Mouse (Mus musculus) stomach, postnatal 0 days (tissue): ENCODE measurements around the gene Kcnh8. TPM values are rescaled to one million over a fixed set of nuclear protein-coding genes. Genes with fewer than 3 reads are reported as not detected.

Experiments
- ATAC-seq: fragments of 200-750 bp; cut with Nextera tagmentation; 2 replicates; pipeline ENCODE4 v1.8.0; 2017; ENCODE audit not compliant: low FRiP score, low TSS enrichment
- DNase-seq: peaks from one replicate; pipeline ENCODE4 v3.0.0-alpha.2; 2016; ENCODE audit warnings: low spot score
- H3K27ac ChIP-seq: fragments of 300-500 bp; sonication (generic); replicated peaks from 2 replicates; pipeline ENCODE4 v1.5.1; 2014; ENCODE audit warnings: mild to moderate bottlenecking, control low read depth
- H3K27me3 ChIP-seq: fragments of 300-500 bp; sonication (generic); 2 replicates; pipeline ENCODE4 v1.6.1; 2014; ENCODE audit warnings: low read length; ENCODE audit not compliant: control insufficient read depth, insufficient read depth
- H3K36me3 ChIP-seq: fragments of 300-500 bp; sonication (generic); 2 replicates; pipeline ENCODE4 v1.6.1; 2014; ENCODE audit warnings: low read length, mixed read lengths; ENCODE audit not compliant: control insufficient read depth, insufficient read depth
- H3K4me1 ChIP-seq: fragments of 300-500 bp; sonication (generic); replicated peaks from 2 replicates; pipeline ENCODE4 v1.6.1; 2014; ENCODE audit warnings: antibody characterized with exemption; ENCODE audit not compliant: control insufficient read depth, insufficient read depth
- H3K4me2 ChIP-seq: fragments of 300-500 bp; sonication (generic); replicated peaks from 2 replicates; pipeline ENCODE4 v1.6.1; 2014; ENCODE audit warnings: low read depth, mild to moderate bottlenecking, control low read depth, moderate library complexity
- H3K4me3 ChIP-seq: fragments of 300-500 bp; sonication (generic); 2 replicates; pipeline ENCODE4 v1.5.1; 2014; ENCODE audit warnings: low read depth, low read length, control low read depth
- H3K9ac ChIP-seq: fragments of 300-500 bp; sonication (generic); 2 replicates; pipeline ENCODE4 v1.6.1; 2014; ENCODE audit warnings: mild to moderate bottlenecking, low read length, control low read depth, mixed read lengths
- H3K9me3 ChIP-seq: fragments of 300-500 bp; sonication (generic); 2 replicates; pipeline ENCODE4 v1.6.1; 2016; ENCODE audit warnings: low read length; ENCODE audit not compliant: control insufficient read depth
- CTCF ChIP-seq: IDR thresholded peaks from 2 replicates; pipeline ENCODE4 v1.5.1; 2016; ENCODE audit warnings: antibody characterized with exemption, low read depth, mild to moderate bottlenecking, moderate library complexity
- EP300 ChIP-seq: optimal IDR thresholded peaks from 2 replicates; pipeline ENCODE3; 2016; ENCODE audit warnings: antibody characterized with exemption
- WGBS: fragments of 180-500 bp; shearing (Covaris S2); extraction: QIAGEN DNeasy Blood & Tissue Kit; methylation state at CpG from one replicate; pipeline ENCODE4 v1.1.7; 2014; 5-methylcytosine and 5-hydroxymethylcytosine counted together
- polyA plus RNA-seq: library from polyadenylated mRNA; unstranded; fragments of >200 nt; fragmentation: Nextera tagmentation; extraction: Ambion mirVana; gene quantifications from 2 replicates; pipeline ENCODE4 v1.2.1, GENCODE M21; 2015

The Kcnh8 gene
- polyA plus RNA-seq, 1 experiment from 2014 or later, result 0.18 TPM

DNA sequence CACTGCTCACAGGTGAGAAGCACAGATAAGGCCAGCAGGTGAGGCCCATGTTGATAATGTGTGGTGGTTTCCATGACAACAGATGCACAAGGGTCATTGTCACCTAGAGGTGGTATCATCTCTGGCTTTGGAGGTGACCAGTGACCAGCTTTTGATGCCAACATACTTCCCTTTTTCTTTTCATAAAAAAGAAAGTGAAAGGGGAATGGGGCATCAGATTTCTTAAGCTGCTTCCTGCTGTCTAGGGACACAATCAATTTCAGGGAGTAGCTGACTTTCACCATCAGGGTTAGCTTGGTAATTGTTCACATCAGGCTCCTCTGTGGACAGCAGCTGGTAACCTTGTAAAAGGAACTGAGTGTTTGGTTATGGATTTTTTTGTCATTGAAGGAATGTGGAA is 135.9 kb downstream of the Kcnh8 start:
- DNase-seq, result no peak
- Histone ChIP-seq H3K27ac (no peak overlapping the region), H3K4me3 (no peak overlapping the region), H3K9ac (no peak overlapping the region), H3K36me3 (no peaks in the 10 kb centered on the region), H3K4me2 (no peak overlapping the region), H3K27me3 (no peaks in the 10 kb centered on the region), H3K9me3 (no peaks in the 10 kb centered on the region), H3K4me1 (no peaks in the 10 kb centered on the region)
- TF ChIP-seq EP300 (no peak), CTCF (no peak)
- ATAC-seq, result no peak

- Histone ChIP-seq H3K4me3 (no peak overlapping the region), H3K4me2 (no peak overlapping the region), H3K9ac (no peak overlapping the region), H3K4me1 (no peaks in the 10 kb centered on the region), H3K9me3 (no peaks in the 10 kb centered on the region), H3K27me3 (no peaks in the 10 kb centered on the region), H3K27ac (no peak overlapping the region), H3K36me3 (no peaks in the 10 kb centered on the region)
- ATAC-seq (no peak), DNase-seq (no peak)
- WGBS, result 54% methylated on average over 3 of the region's 3 CpGs
- no peak for TF ChIP-seq CTCF
- no peak for TF ChIP-seq EP300
Measured at GRCm38 (mm10) chr17:52788151-52788550, 185.6 kb downstream of the Kcnh8 start.

- Histone ChIP-seq H3K4me1 (no peaks in the 10 kb centered on the region), H3K27me3 (no peaks in the 10 kb centered on the region), H3K27ac (no peak overlapping the region), H3K4me3 (no peak overlapping the region), H3K4me2 (no peak overlapping the region), H3K36me3 (no peaks in the 10 kb centered on the region), H3K9ac (no peak overlapping the region), H3K9me3 (no peaks in the 10 kb centered on the region)
- DNase-seq, result no peak
- no peak for ATAC-seq
- TF ChIP-seq EP300 (no peak), CTCF (peak; percentile 43)
- WGBS, result 61% methylated on average over 6 of the region's 6 CpGs
Measured at GRCm38 (mm10) chr17:52804463-52804862, 202.0 kb downstream of the Kcnh8 start.

DNA sequence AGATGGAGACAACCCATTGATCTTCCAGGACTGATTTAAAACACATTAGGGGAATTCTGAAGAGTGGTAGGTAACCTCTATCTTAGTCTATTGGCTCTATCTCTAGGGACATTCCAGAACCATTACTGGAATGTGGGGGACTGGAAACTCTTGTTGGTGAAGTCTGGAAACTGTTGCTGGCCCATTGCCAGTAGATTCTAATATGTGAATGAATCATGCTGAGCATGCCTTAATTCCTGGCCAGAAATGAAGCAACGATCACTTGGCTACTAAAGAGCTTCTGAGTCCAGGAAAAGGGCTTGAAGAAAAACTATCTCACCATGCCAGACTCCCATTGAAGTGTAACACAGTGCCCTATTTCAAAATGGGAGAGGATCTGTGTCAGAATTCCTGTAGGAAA is 208.3 kb downstream of the Kcnh8 start:
- Histone ChIP-seq H3K9ac (no peak overlapping the region), H3K27me3 (no peaks in the 10 kb centered on the region), H3K36me3 (no peaks in the 10 kb centered on the region), H3K9me3 (no peaks in the 10 kb centered on the region), H3K4me3 (no peak overlapping the region), H3K4me2 (no peak overlapping the region), H3K27ac (no peak overlapping the region), H3K4me1 (no peaks in the 10 kb centered on the region)
- WGBS, result 44% methylated on average over 1 of the region's 1 CpGs
- DNase-seq (no peak), ATAC-seq (no peak)
- TF ChIP-seq CTCF (no peak), EP300 (no peak)

- Histone ChIP-seq H3K27ac (no peak overlapping the region), H3K4me1 (no peaks in the 10 kb centered on the region), H3K27me3 (no peaks in the 10 kb centered on the region), H3K36me3 (no peaks in the 10 kb centered on the region), H3K9ac (no peak overlapping the region), H3K9me3 (no peaks in the 10 kb centered on the region), H3K4me2 (no peak overlapping the region), H3K4me3 (no peak overlapping the region)
- ATAC-seq (peak; percentile 92), DNase-seq (no peak)
- 44% methylated on average over 1 of the region's 1 CpGs for WGBS
- TF ChIP-seq CTCF (no peak), EP300 (no peak)
Measured at GRCm38 (mm10) chr17:52819007-52819406, 216.5 kb downstream of the Kcnh8 start.

DNA sequence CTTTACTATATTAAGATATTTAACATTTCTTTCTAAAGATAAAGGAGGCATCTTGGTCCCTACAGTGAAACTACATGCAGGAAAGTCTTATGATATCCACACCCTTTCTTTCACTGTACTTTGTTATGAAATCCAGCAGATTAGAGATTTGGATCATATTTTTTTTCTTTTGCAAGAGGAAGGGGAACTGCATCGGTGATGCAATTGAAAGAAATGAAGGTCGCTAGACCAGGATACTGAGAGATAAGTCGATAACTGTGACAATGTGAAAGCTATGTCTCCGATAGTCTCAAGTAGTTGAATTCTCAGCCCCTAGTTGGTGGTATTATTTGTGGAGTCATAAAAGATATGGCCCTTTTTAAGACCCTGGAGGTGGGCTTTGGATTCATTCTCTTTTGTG is 227.2 kb downstream of the Kcnh8 start:
- DNase-seq, result no peak
- WGBS, result 87% methylated on average over 4 of the region's 4 CpGs

More for the DNA sequence above, 227.2 kb downstream of the Kcnh8 start:
- TF ChIP-seq EP300 (no peak), CTCF (no peak)
- Histone ChIP-seq H3K27ac (no peak overlapping the region), H3K9me3 (no peaks in the 10 kb centered on the region), H3K27me3 (no peaks in the 10 kb centered on the region), H3K36me3 (no peaks in the 10 kb centered on the region), H3K4me3 (no peak overlapping the region), H3K9ac (no peak overlapping the region), H3K4me1 (no peaks in the 10 kb centered on the region), H3K4me2 (no peak overlapping the region)
- no peak for ATAC-seq
